Mouse (Mus musculus): ENCODE data around the gene Ly9. TPM values are rescaled to one million over a fixed set of nuclear protein-coding genes. Genes with fewer than 3 reads are reported as not detected.

The Ly9 gene
- polyA plus RNA-seq, 1 experiment: 274 TPM

DNA sequence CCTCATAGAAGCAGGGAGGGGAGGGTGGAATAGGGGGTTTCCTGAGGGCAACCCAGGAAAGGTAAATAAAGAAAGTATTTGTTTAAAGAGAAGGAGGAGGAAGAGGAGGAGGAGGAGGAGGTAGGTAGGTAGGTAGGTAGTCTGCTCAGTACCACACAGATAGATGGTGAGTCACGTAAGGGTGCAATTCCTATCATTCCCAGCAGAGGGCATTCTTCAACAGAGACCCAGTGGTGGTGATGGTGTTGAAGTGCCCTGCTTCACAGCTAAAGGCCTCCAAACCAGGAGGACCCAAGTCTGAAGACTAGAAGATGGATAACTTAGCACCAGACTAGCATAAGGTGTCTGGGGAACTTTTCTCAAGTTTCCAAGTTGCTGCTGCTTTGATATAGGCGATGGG is 2.8 kb upstream of the Ly9 start:
- Histone ChIP-seq H3K4me1 (ENCODE audit: control insufficient read depth, insufficient read depth, low read length) (peaks cover 33% of the 10 kb centered on the region), H3K27ac (ENCODE audit: insufficient read depth, low read depth, low read length) (no peak overlapping the region), H3K4me3 (ENCODE audit: insufficient read depth, low read length) (no peak overlapping the region)
- no peak for TF ChIP-seq POLR2A (IDR thresholded peaks at IDR 0.05; ENCODE audit: borderline replicate concordance, low read depth, low read length)
- no peak for TF ChIP-seq CTCF (IDR thresholded peaks at IDR 0.05; ENCODE audit: low read depth, low read length)

DNA sequence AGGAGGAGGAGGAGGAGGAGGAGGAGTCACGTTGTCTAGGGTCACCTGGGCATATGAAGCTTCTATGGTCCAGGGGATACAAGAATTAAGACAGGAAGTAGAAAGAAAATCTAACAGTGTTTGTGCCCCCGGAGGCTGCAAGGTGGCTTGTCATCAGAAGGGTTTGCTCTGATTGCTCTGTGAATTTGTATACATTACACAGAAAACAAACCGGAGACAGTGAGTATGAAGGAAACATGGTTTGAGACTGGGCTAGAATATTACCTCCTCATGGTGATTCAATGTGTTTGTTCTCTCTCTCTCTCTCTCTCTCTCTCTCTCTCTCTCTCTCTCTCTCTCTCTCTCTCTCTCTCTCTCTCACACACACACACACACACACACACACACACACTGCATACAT is 554 bp downstream of the Ly9 start:
- Histone ChIP-seq H3K27ac (ENCODE audit: insufficient read depth, low read depth, low read length) (peak overlapping the region; percentile 62), H3K4me3 (ENCODE audit: insufficient read depth, low read length) (peak overlapping the region; percentile 83), H3K4me1 (ENCODE audit: control insufficient read depth, insufficient read depth, low read length) (peaks cover 28% of the 10 kb centered on the region)
- TF ChIP-seq POLR2A (IDR thresholded peaks at IDR 0.05; ENCODE audit: borderline replicate concordance, low read depth, low read length) (no peak), CTCF (IDR thresholded peaks at IDR 0.05; ENCODE audit: low read depth, low read length) (no peak)

DNA sequence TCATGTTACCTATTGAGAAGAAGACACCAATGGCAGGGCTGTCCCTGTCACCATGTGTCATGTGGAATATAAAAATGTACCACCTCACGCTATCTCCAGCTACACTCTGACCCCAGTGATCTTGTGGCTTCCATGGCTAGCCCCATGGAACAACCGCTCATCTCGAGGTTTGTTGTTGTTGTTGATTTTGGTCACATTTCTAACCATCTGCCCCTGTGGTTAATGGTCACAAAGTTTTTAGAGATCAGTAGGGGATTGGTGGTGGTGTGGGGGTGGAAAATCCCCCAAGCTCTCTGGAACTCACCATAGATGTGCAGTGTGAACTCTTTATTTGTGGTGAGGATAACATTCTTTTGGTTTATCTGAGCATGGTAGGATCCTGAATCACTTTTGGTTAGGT is 2.5 kb downstream of the Ly9 start:
- Histone ChIP-seq H3K4me3 (ENCODE audit: insufficient read depth, low read length) (no peak overlapping the region), H3K4me1 (ENCODE audit: control insufficient read depth, insufficient read depth, low read length) (peaks cover 27% of the 10 kb centered on the region), H3K27ac (ENCODE audit: insufficient read depth, low read depth, low read length) (no peak overlapping the region)
- TF ChIP-seq POLR2A (IDR thresholded peaks at IDR 0.05; ENCODE audit: borderline replicate concordance, low read depth, low read length): no peak
- no peak for TF ChIP-seq CTCF (IDR thresholded peaks at IDR 0.05; ENCODE audit: low read depth, low read length)

DNA sequence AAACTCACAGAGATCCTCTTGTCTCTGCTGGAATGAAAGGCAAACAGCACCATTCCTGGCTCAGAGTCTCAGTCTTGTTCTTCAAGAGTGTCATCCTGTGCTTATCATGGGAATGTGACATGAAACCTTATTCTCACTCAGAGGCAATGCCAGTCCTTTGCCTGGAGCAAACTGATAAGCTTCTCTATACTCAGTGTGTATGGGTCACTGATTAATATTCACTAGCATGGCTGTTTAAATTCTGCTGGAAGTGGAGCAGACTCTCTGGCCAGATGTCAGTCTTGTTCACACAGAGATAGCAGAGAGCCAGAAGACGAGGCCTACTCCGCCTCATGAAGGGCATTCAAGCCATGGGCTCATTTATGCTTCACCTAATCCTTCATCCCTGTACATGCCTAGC is 22.6 kb downstream of the Ly9 start:
- no peak for TF ChIP-seq POLR2A (IDR thresholded peaks at IDR 0.05; ENCODE audit: borderline replicate concordance, low read depth, low read length)
- TF ChIP-seq CTCF (IDR thresholded peaks at IDR 0.05; ENCODE audit: low read depth, low read length): no peak
- no peak overlapping the region for H3K27ac ChIP-seq (ENCODE audit: insufficient read depth, low read depth, low read length)
- H3K4me1 ChIP-seq (ENCODE audit: control insufficient read depth, insufficient read depth, low read length): peaks cover 6% of the 10 kb centered on the region
- no peak overlapping the region for H3K4me3 ChIP-seq (ENCODE audit: insufficient read depth, low read length)

DNA sequence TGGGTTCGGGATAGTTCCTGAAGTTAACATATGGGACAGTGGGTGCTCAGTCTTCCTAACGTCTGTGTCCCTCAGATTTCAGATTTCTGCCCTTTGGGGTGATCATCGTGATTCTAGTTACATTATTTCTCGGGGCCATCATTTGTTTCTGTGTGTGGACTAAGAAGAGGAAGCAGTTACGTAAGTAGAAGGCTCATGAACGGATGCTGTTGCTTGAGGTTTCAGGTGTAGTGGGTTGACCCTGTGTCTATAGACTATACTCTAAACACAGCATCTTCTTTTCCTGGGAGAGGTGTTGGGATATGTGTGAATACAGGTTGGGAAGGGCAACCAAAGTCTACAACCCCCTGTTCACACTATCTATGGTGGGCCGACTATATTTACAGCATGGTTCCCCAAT is 30.0 kb downstream of the Ly9 start:
- TF ChIP-seq CTCF (IDR thresholded peaks at IDR 0.05; ENCODE audit: low read depth, low read length) (no peak), POLR2A (IDR thresholded peaks at IDR 0.05; ENCODE audit: borderline replicate concordance, low read depth, low read length) (no peak)
- Histone ChIP-seq H3K27ac (ENCODE audit: insufficient read depth, low read depth, low read length) (no peak overlapping the region), H3K4me1 (ENCODE audit: control insufficient read depth, insufficient read depth, low read length) (peaks cover 36% of the 10 kb centered on the region), H3K4me3 (ENCODE audit: insufficient read depth, low read length) (no peak overlapping the region)

DNA sequence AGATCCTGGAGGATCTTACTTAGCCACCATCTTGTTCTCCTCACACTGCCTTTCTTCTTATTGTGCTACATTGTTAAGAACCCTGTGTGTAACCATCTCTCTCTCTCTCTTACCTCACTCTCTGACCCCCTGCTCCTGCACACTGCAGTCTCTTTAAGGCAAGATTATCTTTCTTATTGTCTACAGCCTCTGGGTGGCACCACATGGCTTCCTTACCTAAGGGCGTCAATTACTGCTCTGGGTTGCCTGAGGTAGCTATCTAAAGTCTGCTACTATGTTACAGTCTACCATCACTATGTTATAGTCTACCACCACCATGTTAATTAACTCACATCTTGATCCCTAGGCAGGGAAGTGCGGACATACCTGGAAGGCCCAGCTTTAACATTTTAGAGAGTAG is 38.8 kb downstream of the Ly9 start:
- Histone ChIP-seq H3K4me1 (ENCODE audit: control insufficient read depth, insufficient read depth, low read length) (0 out of 2 replicates have a peak, but pooled peaks cover 2% of the 10 kb centered on the region), H3K4me3 (ENCODE audit: insufficient read depth, low read length) (no peak overlapping the region), H3K27ac (ENCODE audit: insufficient read depth, low read depth, low read length) (no peak overlapping the region)
- TF ChIP-seq CTCF (IDR thresholded peaks at IDR 0.05; ENCODE audit: low read depth, low read length) (no peak), POLR2A (IDR thresholded peaks at IDR 0.05; ENCODE audit: borderline replicate concordance, low read depth, low read length) (no peak)

DNA sequence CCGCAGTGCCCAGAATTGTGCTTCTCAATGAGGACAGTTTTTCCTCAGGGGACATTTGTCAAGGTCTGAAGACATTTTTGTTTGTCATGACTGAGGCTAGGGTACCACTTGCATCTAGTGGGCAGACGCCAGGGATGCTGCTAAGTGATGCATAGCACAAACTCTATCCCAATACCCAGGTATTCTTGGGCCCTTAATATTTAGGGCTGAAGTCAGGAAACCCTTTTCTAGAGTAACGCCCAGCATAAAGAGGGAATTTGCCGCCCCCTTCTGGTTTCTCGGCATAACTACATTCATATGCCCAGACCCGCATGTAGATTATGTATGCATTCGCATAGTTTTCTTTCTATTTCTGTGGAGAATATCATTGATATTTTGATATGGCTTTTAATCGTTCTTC is 40.4 kb downstream of the Ly9 start:
- no peak overlapping the region for H3K4me3 ChIP-seq (ENCODE audit: insufficient read depth, low read length)
- no peak overlapping the region for H3K27ac ChIP-seq (ENCODE audit: insufficient read depth, low read depth, low read length)
- TF ChIP-seq POLR2A (IDR thresholded peaks at IDR 0.05; ENCODE audit: borderline replicate concordance, low read depth, low read length): no peak
- TF ChIP-seq CTCF (IDR thresholded peaks at IDR 0.05; ENCODE audit: low read depth, low read length): no peak
- H3K4me1 ChIP-seq (ENCODE audit: control insufficient read depth, insufficient read depth, low read length): peaks cover 13% of the 10 kb centered on the region

DNA sequence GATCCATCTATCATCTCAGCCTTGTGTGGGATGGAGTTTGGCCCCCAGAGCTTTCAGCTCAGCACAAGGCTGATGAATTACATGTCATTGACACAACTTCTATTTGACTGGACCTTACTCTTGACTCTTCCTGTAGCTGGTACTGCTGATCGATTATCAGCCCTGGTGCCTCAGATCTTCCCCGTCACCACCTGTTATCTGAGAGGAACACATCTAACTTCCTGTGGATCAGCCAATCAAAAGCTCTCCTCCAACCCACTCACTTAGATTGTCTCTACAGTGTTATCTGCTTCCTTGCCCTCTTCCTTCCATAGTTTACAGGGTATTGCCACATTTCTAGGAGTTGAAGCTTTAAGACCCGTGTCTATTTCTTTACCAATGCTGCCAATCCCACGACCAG is 41.3 kb downstream of the Ly9 start:
- Histone ChIP-seq H3K4me1 (ENCODE audit: control insufficient read depth, insufficient read depth, low read length) (peaks cover 15% of the 10 kb centered on the region), H3K27ac (ENCODE audit: insufficient read depth, low read depth, low read length) (no peak overlapping the region), H3K4me3 (ENCODE audit: insufficient read depth, low read length) (no peak overlapping the region)
- TF ChIP-seq POLR2A (IDR thresholded peaks at IDR 0.05; ENCODE audit: borderline replicate concordance, low read depth, low read length) (no peak), CTCF (IDR thresholded peaks at IDR 0.05; ENCODE audit: low read depth, low read length) (no peak)

DNA sequence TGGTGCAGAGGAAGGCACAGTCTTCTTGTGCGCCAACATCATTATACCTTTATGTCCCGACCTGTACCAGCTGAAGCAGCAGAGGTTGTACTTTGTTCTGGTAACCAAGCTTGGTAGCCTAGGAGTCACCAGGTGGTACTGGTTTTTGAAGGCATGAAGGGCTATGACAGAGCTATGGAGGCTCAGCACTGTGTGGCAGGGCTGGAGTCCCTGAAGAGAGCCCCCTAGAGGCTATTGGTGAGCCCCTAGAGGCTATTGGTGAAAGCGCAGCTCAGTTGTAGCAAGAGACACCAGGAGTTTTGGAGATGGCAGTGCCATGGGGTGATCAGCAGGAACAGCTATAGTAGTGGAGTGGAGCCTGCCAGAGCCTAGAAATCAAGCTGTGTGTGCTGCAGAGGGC is 43.0 kb downstream of the Ly9 start:
- Histone ChIP-seq H3K4me1 (ENCODE audit: control insufficient read depth, insufficient read depth, low read length) (peaks cover 30% of the 10 kb centered on the region), H3K4me3 (ENCODE audit: insufficient read depth, low read length) (no peak overlapping the region), H3K27ac (ENCODE audit: insufficient read depth, low read depth, low read length) (no peak overlapping the region)
- TF ChIP-seq POLR2A (IDR thresholded peaks at IDR 0.05; ENCODE audit: borderline replicate concordance, low read depth, low read length): no peak
- peak; percentile 86 for TF ChIP-seq CTCF (IDR thresholded peaks at IDR 0.05; ENCODE audit: low read depth, low read length)

DNA sequence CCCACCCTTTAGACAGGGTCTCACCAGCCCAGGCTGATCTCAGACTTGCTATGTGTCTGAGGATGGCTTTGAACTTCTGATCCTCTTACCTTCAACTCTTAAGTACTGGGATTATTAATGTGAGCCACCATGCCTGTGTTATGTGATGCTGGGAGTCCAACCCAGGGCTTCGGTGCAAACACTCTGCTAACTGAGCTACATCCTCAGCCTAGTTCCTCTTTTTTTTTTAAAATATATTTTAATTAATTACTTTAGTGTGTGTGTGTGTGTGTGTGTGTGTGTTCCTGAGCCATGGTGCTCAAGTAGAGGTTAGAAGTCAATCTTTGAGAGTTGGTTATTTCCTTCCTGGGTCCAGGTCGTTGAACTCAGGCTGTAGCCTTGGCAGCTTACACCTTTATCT is 44.2 kb downstream of the Ly9 start:
- H3K4me3 ChIP-seq (ENCODE audit: insufficient read depth, low read length): no peak overlapping the region
- peaks cover 39% of the 10 kb centered on the region for H3K4me1 ChIP-seq (ENCODE audit: control insufficient read depth, insufficient read depth, low read length)
- TF ChIP-seq CTCF (IDR thresholded peaks at IDR 0.05; ENCODE audit: low read depth, low read length) (no peak), POLR2A (IDR thresholded peaks at IDR 0.05; ENCODE audit: borderline replicate concordance, low read depth, low read length) (no peak)
- H3K27ac ChIP-seq (ENCODE audit: insufficient read depth, low read depth, low read length): peak overlapping the region; percentile 93

DNA sequence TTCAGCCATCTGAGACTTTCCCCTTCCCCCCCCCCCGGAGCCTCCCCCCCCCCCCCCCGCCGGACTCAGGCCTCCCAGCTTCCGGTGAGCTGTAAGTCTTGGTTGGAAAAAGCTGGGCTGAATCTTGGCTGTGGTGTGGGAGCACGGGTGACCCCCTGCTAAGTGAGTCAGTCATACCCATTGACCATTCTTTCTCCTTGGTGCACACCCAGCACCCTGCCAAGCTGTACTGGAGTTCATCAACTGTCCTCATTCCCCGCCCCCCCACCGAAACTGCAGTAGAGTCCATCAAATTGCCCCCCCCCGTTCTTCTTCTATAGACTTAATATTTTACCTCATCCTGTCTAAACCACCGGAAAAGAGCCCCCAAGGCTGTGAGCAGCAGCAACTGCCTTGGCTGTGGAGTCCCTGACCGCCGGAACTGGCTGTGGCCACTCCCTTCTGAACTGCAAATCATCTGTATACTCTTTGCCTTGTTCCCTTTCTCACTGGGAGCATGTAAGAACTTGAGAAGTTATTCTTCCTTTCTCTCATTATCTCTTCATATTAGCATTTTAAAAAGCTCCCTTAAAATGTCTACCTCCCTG is 45.5 kb downstream of the Ly9 start:
- Histone ChIP-seq H3K27ac (ENCODE audit: insufficient read depth, low read depth, low read length) (peak overlapping the region; percentile 93), H3K4me1 (ENCODE audit: control insufficient read depth, insufficient read depth, low read length) (peaks cover 41% of the 10 kb centered on the region), H3K4me3 (ENCODE audit: insufficient read depth, low read length) (peak overlapping the region; percentile 47)
- TF ChIP-seq CTCF (IDR thresholded peaks at IDR 0.05; ENCODE audit: low read depth, low read length) (no peak), POLR2A (IDR thresholded peaks at IDR 0.05; ENCODE audit: borderline replicate concordance, low read depth, low read length) (no peak)

Measured in bone marrow macrophage, adult 2 months (primary cell).